Mouse (Mus musculus): ENCODE measurements at regions not wholly inside any gene's neighbourhood (a gene's known extent, or its start where the extent isn't known, plus 50 kb on each side); places are given as distances from the start of the nearest gene placed in this dataset.

DNA sequence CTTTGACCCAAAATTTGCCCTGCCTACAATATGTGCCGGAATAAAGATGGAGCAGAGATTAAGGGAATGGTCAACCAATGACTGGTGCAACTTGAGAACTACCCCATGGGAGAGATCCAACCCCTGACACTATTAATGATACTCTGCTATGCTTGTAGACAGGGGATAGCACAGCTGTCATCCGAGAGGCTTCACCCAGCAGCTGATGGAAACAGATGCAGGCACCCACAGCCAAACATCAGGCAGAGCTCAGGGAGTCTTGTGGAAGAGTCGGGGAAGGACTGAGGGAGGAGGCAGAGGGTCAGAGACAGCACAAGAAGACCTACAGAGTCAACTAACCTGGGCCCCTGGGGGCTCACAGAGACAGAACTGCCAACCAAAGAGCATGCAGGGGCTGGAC is 395.8 kb downstream of the Cd83 start:
- no peak for DNase-seq (ENCODE audit: low read depth, low spot score)

GRCm38 (mm10) chr13:44182544-44183191 is 398.1 kb downstream of the Cd83 start:
- no peak for DNase-seq (ENCODE audit: low read depth, low spot score)

DNA sequence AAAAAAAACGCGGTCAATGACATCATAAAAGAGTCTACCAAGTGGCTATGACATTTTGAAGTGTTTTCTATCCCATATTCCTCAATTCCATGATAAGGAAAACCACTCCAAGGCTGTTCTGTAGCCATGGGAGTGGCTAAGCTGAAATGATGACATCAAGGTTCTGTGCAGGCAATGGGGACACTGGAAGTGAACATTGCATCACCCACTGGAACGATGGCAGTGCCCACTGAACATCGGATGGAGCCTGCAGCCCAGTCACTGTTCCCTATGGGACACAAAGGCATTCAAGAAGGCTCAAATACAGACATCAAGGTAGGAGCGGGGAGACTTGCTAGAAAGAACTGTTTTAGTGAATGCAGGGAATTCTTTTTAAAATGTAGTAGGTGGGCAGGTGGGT is 410.8 kb downstream of the Cd83 start:
- DNase-seq (ENCODE audit: low read depth, low spot score): no peak

GRCm38 (mm10) chr13:44206042-44206441 is 421.5 kb downstream of the Cd83 start:
- DNase-seq (ENCODE audit: low read depth, low spot score): no peak

DNA sequence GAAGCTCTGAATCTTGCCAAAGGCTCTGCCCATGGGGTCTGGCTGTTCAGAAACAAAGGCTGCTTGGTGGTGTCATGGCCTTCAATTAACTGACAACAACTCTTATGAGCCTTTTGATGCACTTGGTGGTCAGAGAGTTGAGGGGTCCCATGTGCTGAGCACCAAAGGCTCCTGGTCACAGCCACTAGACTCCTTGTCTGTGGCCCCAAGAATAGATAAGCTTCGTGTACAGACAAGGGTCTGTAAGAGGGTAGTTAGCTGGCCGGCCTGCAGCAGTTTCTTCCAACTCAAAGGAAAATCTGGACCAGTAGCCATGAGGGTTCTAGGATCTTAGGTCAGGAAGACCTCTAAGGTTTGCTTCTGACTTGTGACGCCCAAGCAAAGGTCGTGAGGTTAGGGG is 421.9 kb downstream of the Cd83 start:
- DNase-seq (ENCODE audit: low read depth, low spot score): no peak

- DNase-seq (ENCODE audit: low read depth, low spot score): no peak
These were observed 422.9 kb downstream of the Cd83 start for GRCm38 (mm10) chr13:44207400-44208005.

DNA sequence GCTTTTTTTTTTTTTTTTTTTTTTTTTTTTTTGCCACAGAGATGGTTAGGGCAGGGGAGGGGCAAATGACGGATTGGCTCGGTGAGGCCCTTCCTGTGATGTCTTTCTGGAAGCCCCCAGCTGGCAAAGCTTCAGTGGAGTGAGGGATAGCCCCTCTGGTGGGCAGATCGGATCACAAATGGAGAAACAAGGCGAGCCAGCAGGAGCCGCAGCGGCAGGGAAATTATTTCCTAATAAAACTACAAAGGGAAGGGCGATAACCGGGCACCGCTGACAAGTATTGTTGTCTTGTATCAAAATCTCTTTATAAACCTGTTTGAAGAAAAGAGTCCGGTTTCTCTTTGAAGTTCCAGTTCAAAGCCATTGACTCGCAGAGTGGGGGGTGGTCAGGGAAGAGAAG is 424.5 kb downstream of the Cd83 start:
- DNase-seq (ENCODE audit: low read depth, low spot score): no peak

- DNase-seq (ENCODE audit: low read depth, low spot score): peak; percentile 36
These were observed 425.5 kb downstream of the Cd83 start for GRCm38 (mm10) chr13:44210123-44210522.

DNA sequence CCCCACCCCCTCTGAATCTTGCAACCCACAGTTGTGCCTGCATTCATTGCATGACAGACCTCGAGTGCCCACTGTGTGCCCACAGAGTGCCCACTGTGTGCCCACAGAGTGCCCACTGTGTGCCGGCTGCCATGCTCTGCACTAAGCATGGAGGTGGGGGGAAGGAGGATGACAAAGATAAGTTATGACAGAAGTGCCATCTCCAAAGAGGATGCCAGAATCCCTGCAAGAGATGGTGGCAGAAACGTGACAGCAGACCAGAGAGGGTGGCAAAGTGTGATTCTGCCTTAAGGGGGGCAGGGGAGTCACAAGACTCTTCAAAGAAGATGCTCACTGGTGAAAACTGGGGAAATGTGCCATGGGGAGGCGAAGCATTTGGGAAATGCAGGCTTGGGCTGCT is 427.8 kb downstream of the Cd83 start:
- DNase-seq (ENCODE audit: low read depth, low spot score): no peak

- no peak for DNase-seq (ENCODE audit: low read depth, low spot score)
These were observed 428.4 kb downstream of the Cd83 start for GRCm38 (mm10) chr13:44212936-44213335.

GRCm38 (mm10) chr13:44218266-44218665 is 433.7 kb downstream of the Cd83 start:
- DNase-seq (ENCODE audit: low read depth, low spot score): no peak

DNA sequence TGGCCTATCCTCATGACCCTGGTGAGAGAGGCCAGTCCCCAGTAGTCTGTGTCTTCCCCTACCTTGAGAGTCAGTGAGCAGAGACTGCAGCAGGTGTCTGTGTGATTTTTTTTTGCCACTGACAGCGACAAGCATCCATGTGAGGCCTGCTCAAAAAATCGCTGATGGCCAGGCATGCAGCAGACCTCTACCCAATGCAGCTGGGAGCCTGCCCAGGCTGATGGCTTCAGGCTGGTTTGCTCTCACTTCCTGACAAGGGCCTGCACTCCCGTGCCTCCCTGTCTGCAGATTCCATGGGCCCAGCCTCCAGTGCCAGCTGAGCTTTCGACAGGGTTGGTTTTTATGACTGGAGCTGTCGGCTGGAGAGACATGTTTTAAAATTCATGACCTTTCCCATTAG is 437.1 kb downstream of the Cd83 start:
- no peak for DNase-seq (ENCODE audit: low read depth, low spot score)

- DNase-seq (ENCODE audit: low read depth, low spot score): no peak
These were observed 437.8 kb downstream of the Cd83 start for GRCm38 (mm10) chr13:44222335-44222734.

- no peak for DNase-seq (ENCODE audit: low read depth, low spot score)
These were observed 443.3 kb downstream of the Cd83 start for GRCm38 (mm10) chr13:44227706-44228459.

DNA sequence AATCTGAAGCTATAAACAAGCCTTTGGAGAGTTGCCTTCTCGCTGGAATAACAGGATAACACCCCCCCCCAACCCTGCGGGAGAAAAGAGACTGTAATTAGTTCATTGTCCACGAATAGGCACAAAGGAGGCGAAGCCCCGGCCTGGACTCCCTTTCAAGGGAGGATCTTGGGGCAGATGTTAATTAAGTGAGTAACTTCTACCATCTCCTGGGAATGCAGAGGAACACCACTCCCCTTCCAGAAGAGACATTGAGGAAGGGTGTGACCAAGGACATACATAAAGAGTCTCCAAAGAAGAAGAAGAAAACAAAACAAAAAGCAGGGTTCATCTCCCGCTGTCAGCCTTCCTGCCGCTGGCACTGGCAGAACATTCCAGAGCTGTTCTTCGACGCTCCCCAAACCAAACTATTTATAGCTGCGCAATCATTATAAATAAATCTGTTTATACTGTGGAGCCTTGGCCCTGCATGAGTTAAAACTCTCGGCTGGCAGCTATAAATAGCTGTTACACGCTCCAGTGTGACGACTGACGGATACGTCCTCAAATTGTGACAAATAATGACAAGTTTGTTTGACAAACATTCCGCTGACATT is 444.1 kb downstream of the Cd83 start:
- peak; percentile 39 for DNase-seq (ENCODE audit: low read depth, low spot score)

- no peak for DNase-seq (ENCODE audit: low read depth, low spot score)
These were observed 444.6 kb downstream of the Cd83 start for GRCm38 (mm10) chr13:44229136-44229611.

DNA sequence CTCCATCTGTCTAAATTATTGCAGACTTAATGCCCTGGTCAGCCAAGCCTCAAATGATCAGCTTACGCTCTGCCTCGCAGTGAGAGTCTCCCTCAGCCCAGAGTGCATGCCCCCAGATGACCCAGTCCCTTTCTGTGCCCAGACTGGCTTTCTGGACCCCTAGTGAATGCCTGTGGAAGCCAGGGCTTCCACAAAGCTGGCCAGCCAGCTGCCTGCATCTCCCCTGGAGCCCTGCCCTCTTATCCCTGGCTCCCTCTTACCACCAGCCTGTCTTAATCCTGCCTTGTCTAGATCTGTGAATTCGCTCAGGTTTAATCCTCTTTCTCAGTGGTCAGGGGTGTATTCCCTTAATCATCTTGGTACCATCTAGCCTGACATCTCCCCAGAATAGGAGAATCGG is 446.8 kb downstream of the Cd83 start:
- no peak for DNase-seq (ENCODE audit: low read depth, low spot score)

DNA sequence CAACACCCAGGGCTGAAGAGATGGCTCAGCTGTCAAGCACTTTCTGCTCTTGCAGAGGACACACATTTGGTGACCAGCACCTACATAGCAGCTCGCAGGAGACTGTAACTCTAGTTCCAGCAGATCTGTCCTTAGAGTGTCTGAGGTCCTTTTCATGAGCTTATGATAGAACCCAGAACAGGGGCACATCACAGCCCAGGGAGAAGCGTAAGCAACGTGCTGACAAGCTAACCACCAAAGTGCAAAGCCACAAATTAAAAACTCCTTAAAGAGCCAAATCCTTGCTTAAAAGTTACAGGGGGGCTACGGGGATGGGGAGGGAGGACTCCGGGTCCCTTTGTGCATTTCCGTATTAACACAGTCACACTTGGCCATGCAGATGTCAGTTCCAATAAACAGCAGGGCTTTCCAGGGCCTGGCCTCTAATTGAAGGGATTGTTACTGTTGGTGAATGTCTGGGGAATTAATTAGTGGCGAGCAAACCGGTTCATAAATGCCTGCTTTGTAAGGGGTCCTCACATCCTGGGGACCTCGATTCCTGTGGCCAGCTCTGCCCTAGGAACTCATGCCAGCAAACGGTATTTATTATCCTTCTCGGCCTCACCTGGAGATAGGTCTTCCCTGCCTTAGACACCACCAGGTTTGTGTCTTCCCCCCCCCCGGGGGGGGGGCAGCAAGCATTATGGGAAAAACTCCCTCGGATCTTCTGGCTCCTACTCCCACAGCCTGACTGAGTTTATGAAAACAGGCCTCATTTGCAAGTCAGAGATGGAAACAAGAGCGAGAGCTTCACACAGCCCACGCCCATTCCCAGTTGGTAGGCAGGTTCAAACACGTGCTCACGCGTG is 447.5 kb downstream of the Cd83 start:
- DNase-seq (ENCODE audit: low read depth, low spot score): no peak

DNA sequence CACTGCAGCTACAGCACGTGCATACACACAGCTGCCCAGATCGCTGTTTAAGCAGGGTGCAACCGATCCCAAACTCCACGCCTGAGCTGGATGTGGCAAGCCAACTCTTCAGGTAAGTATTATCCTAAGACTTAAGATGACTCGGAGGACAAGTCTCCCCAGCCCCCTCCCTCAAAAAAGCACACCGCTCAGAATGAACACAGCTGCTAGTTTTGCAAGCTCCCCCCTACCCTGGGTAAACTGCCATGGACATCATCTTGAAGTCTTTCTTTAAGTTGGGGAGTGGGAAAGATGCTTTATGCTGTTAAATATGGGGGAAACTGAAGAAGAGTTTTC is 448.1 kb downstream of the Cd83 start:
- DNase-seq (ENCODE audit: low read depth, low spot score): no peak

- DNase-seq (ENCODE audit: low read depth, low spot score): no peak
These were observed 449.7 kb downstream of the Cd83 start for GRCm38 (mm10) chr13:44234241-44234640.

GRCm38 (mm10) chr13:44235236-44235635 is 450.7 kb downstream of the Cd83 start:
- DNase-seq (ENCODE audit: low read depth, low spot score): no peak

GRCm38 (mm10) chr13:44235941-44236340 is 451.4 kb downstream of the Cd83 start:
- DNase-seq (ENCODE audit: low read depth, low spot score): no peak
